Mouse (Mus musculus) megakaryocyte, embryonic 14.5 days (primary cell): ENCODE data around the gene Efcab1.

Source experiments
- FLI1 ChIP-seq: IDR thresholded peaks from 2 replicates; pipeline ENCODE4 v1.6.1; 2012; ENCODE audit warnings: low read length, inconsistent platforms, mixed read lengths
- GATA1 ChIP-seq: IDR thresholded peaks from 3 replicates; pipeline ENCODE4 v1.6.1; 2012; ENCODE audit warnings: mixed read lengths, low read length, inconsistent platforms, borderline replicate concordance

DNA sequence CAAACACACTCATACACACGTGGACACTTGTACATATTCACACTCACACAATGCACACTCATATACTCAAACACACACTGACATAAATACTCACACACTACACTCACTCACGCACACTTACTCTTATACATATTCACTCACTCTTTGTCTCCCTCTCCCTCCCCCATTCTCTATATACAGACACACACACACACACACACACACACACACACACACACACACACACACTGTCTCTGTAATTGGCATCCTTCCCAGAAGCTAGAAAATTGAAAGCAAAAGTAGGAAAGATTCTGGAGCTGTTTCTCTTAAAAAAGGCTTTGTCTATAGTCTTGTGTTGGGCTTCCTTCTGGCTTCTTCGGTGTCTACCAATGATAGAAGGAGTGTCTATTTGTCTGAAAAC, 34.5 kb downstream of the Efcab1 start:
- TF ChIP-seq GATA1 (no peak), FLI1 (no peak)
